Mouse (Mus musculus): Measurements from ENCODE around the gene Esf1. TPM values are rescaled to one million over a fixed set of nuclear protein-coding genes. Genes with fewer than 3 reads are reported as not detected.
"Not testable (repeated sequence)": the region's sequence is repeated elsewhere in the genome, so short reads cannot be mapped to it uniquely, and the experiment has no call there.

Gene Esf1
- total RNA-seq, 2 experiments from 2014 or later, result 19.3 to 20.4 TPM

GRCm38 (mm10) chr2:140100551-140101474 lies 69.6 kb downstream of the Esf1 start:
- no peak for DNase-seq (ENCODE audit: extremely low spot score in 1 of 2, low spot score in 2 of 2)
- intact Hi-C loops (cut with DNase I), result no loop called here

GRCm38 (mm10) chr2:140099971-140100370 lies 70.4 kb downstream of the Esf1 start:
- DNase-seq (ENCODE audit: extremely low spot score in 1 of 2, low spot score in 2 of 2), result no peak
- intact Hi-C loops (cut with DNase I), result no loop called here

GRCm38 (mm10) chr2:140097131-140097591 lies 73.2 kb downstream of the Esf1 start:
- intact Hi-C loops (cut with DNase I), result no loop called here
- DNase-seq (ENCODE audit: extremely low spot score in 1 of 2, low spot score in 2 of 2), result no peak

- intact Hi-C loops (cut with DNase I), result no loop called here
Measured at GRCm38 (mm10) chr2:140096034-140096433, 74.3 kb downstream of the Esf1 start.

GRCm38 (mm10) chr2:140093433-140093832 lies 76.9 kb downstream of the Esf1 start:
- intact Hi-C loops (cut with DNase I), result no loop called here
- DNase-seq (ENCODE audit: extremely low spot score in 1 of 2, low spot score in 2 of 2), result no peak

More at GRCm38 (mm10) chr2:140096034-140096433, 74.3 kb downstream of the Esf1 start:
- no peak for DNase-seq (ENCODE audit: extremely low spot score in 1 of 2, low spot score in 2 of 2)

- DNase-seq (ENCODE audit: extremely low spot score in 1 of 2, low spot score in 2 of 2), result no peak
- intact Hi-C loops (cut with DNase I), result no loop called here
Measured at GRCm38 (mm10) chr2:140084245-140084644, 86.1 kb downstream of the Esf1 start.

- no peak for DNase-seq (ENCODE audit: extremely low spot score in 1 of 2, low spot score in 2 of 2)
- intact Hi-C loops (cut with DNase I), result no loop called here
Measured at GRCm38 (mm10) chr2:140080747-140081577, 89.4 kb downstream of the Esf1 start.

GRCm38 (mm10) chr2:140079284-140079683 lies 91.1 kb downstream of the Esf1 start:
- DNase-seq (ENCODE audit: extremely low spot score in 1 of 2, low spot score in 2 of 2); intact Hi-C loops (cut with DNase I): not testable (repeated sequence)

- intact Hi-C loops (cut with DNase I), result no loop called here
Measured at GRCm38 (mm10) chr2:140078600-140079280, 91.6 kb downstream of the Esf1 start.

GRCm38 (mm10) chr2:140077476-140077875 lies 92.9 kb downstream of the Esf1 start:
- intact Hi-C loops (cut with DNase I), result no loop called here
- no peak for DNase-seq (ENCODE audit: extremely low spot score in 1 of 2, low spot score in 2 of 2)

More at GRCm38 (mm10) chr2:140078600-140079280, 91.6 kb downstream of the Esf1 start:
- no peak for DNase-seq (ENCODE audit: extremely low spot score in 1 of 2, low spot score in 2 of 2)

- intact Hi-C loops (cut with DNase I), result no loop called here
- DNase-seq (ENCODE audit: extremely low spot score in 1 of 2, low spot score in 2 of 2), result no peak
Measured at GRCm38 (mm10) chr2:140075150-140075549, 95.2 kb downstream of the Esf1 start.

Other genes starting within 250 kb of the Esf1 start
- gene Tasp1, start 103.8 kb downstream of the Esf1 start, total RNA-seq (2021), result 10 to 100 TPM; 34.7 to 36.5 TPM
- gene Gm17374, start 18.5 kb downstream of the Esf1 start, total RNA-seq (2021), result not detected
- gene Ndufaf5, start 85 bp upstream of the Esf1 start, total RNA-seq (2021), result 10 to 100 TPM; 53.8 to 59.0 TPM
- not detected for gene Sel1l2, start 219.1 kb upstream of the Esf1 start, total RNA-seq (2021)
- gene Macrod2, start 224.7 kb upstream of the Esf1 start, total RNA-seq (2021), result 10 to 100 TPM; 69.6 to 70.8 TPM